Mouse (Mus musculus) hindbrain, embryonic 10.5 days (tissue): Measurements from ENCODE around the gene Depdc5. TPM values are rescaled to one million over a fixed set of nuclear protein-coding genes. Genes with fewer than 3 reads are reported as not detected.

Source experiments
- DNase-seq: peaks from one replicate; pipeline ENCODE4 v3.0.0-alpha.2; 2017; ENCODE audit warnings: low spot score
- H3K27ac ChIP-seq: fragments of 300-500 bp; sonication (generic); 2 replicates; pipeline ENCODE4 v1.5.1; 2016; ENCODE audit warnings: mild to moderate bottlenecking, moderate library complexity
- H3K27me3 ChIP-seq: fragments of 300-500 bp; sonication (generic); 2 replicates; pipeline ENCODE4 v1.6.1; 2016; ENCODE audit warnings: mild to moderate bottlenecking; ENCODE audit not compliant: poor library complexity, insufficient read depth, severe bottlenecking
- H3K36me3 ChIP-seq: fragments of 300-500 bp; sonication (generic); 2 replicates; pipeline ENCODE4 v1.6.1; 2016; ENCODE audit warnings: mild to moderate bottlenecking, moderate library complexity
- H3K4me1 ChIP-seq: fragments of 300-500 bp; sonication (generic); replicated peaks from 2 replicates; pipeline ENCODE4 v1.6.1; 2016; ENCODE audit warnings: mild to moderate bottlenecking
- H3K4me3 ChIP-seq: fragments of 300-500 bp; sonication (generic); 2 replicates; pipeline ENCODE4 v1.5.1; 2016; ENCODE audit warnings: mild to moderate bottlenecking, moderate library complexity
- H3K9me3 ChIP-seq: fragments of 300-500 bp; sonication (generic); 2 replicates; pipeline ENCODE4 v1.6.1; 2016; ENCODE audit warnings: mild to moderate bottlenecking, moderate library complexity
- WGBS: fragments of 180-500 bp; shearing (Covaris S2); methylation state at CpG from one replicate; pipeline ENCODE4 v1.1.7; 2016; 5-methylcytosine and 5-hydroxymethylcytosine counted together
- polyA plus RNA-seq: library from polyadenylated mRNA; unstranded; fragments of >200 nt; fragmentation: Nextera tagmentation; extraction: Ambion mirVana; gene quantifications from 2 replicates; pipeline ENCODE4 v1.2.1, GENCODE M21; 2016

Depdc5 gene
- polyA plus RNA-seq, 1 experiment from 2014 or later: 35.8 TPM

GRCm38 (mm10) chr5:32991152-32991551 lies 127.7 kb downstream of the Depdc5 start:
- DNase-seq: no peak
- Histone ChIP-seq H3K4me3 (no peak overlapping the region), H3K4me1 (0 out of 2 replicates have a peak, but pooled peaks cover 2% of the 10 kb centered on the region), H3K27ac (no peak overlapping the region), H3K36me3 (peaks cover 40% of the 10 kb centered on the region), H3K9me3 (no peaks in the 10 kb centered on the region), H3K27me3 (no peaks in the 10 kb centered on the region)
- WGBS: 92% methylated on average over 8 of the region's 8 CpGs

- H3K36me3 ChIP-seq: peaks cover 12% of the 10 kb centered on the region
- no peak overlapping the region for H3K27ac ChIP-seq
- no peak overlapping the region for H3K4me3 ChIP-seq
- peaks cover 6% of the 10 kb centered on the region; the same call in 1 of the 2 replicates for H3K4me1 ChIP-seq
- DNase-seq: no peak
- no peaks in the 10 kb centered on the region for H3K27me3 ChIP-seq
- H3K9me3 ChIP-seq: no peaks in the 10 kb centered on the region
- 62% methylated on average over 2 of the region's 2 CpGs for WGBS
Observed at GRCm38 (mm10) chr5:32994471-32994870, 131.0 kb downstream of the Depdc5 start.

- Histone ChIP-seq H3K4me1 (peaks cover 6% of the 10 kb centered on the region; the same call in 1 of the 2 replicates), H3K27ac (no peak overlapping the region), H3K36me3 (peaks cover 5% of the 10 kb centered on the region; the same call in 1 of the 2 replicates), H3K4me3 (no peak overlapping the region), H3K27me3 (no peaks in the 10 kb centered on the region), H3K9me3 (no peaks in the 10 kb centered on the region)
- WGBS: 83% methylated on average over 4 of the region's 4 CpGs
- DNase-seq: no peak
Observed at GRCm38 (mm10) chr5:32995756-32996155, 132.3 kb downstream of the Depdc5 start.

GRCm38 (mm10) chr5:32996560-32996959 lies 133.1 kb downstream of the Depdc5 start:
- H3K9me3 ChIP-seq: no peaks in the 10 kb centered on the region
- no peaks in the 10 kb centered on the region for H3K27me3 ChIP-seq
- peaks cover 6% of the 10 kb centered on the region; the same call in 1 of the 2 replicates for H3K4me1 ChIP-seq
- 79% methylated on average over 1 of the region's 1 CpGs for WGBS
- DNase-seq: no peak
- H3K27ac ChIP-seq: no peak overlapping the region
- no peak overlapping the region for H3K4me3 ChIP-seq
- H3K36me3 ChIP-seq: no peaks in the 10 kb centered on the region

DNA sequence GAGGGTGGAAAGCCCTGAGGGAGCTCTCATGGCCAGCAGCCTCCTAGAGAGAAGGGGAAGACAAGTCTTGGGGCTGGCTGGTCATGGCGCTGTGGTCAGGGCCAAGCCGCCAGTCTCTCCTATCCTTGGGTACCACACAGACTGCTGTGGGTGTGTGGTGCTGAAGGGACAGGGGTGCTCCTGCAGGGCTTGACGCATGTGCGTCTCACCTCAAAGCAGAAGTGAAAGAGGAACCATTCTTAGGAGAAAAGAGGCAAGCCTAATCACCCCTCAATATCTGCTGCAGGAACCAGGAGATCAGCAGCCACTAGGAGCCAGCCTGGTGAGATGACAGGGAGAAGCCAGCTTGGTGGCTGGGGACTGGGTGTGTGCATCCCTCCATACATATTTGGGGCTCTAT lies 134.2 kb downstream of the Depdc5 start:
- Histone ChIP-seq H3K4me1 (peaks cover 6% of the 10 kb centered on the region; the same call in 1 of the 2 replicates), H3K4me3 (no peak overlapping the region), H3K27me3 (no peaks in the 10 kb centered on the region), H3K36me3 (no peaks in the 10 kb centered on the region), H3K9me3 (no peaks in the 10 kb centered on the region), H3K27ac (no peak overlapping the region)
- WGBS: 55% methylated on average over 4 of the region's 4 CpGs
- DNase-seq: no peak

GRCm38 (mm10) chr5:32998783-32999182 lies 135.3 kb downstream of the Depdc5 start:
- H3K36me3 ChIP-seq: no peaks in the 10 kb centered on the region
- DNase-seq: no peak
- H3K4me3 ChIP-seq: no peak overlapping the region
- no peak overlapping the region for H3K27ac ChIP-seq
- H3K27me3 ChIP-seq: no peaks in the 10 kb centered on the region
- H3K9me3 ChIP-seq: no peaks in the 10 kb centered on the region
- peaks cover 6% of the 10 kb centered on the region; the same call in 1 of the 2 replicates for H3K4me1 ChIP-seq
- WGBS: 90% methylated on average over 4 of the region's 4 CpGs

DNA sequence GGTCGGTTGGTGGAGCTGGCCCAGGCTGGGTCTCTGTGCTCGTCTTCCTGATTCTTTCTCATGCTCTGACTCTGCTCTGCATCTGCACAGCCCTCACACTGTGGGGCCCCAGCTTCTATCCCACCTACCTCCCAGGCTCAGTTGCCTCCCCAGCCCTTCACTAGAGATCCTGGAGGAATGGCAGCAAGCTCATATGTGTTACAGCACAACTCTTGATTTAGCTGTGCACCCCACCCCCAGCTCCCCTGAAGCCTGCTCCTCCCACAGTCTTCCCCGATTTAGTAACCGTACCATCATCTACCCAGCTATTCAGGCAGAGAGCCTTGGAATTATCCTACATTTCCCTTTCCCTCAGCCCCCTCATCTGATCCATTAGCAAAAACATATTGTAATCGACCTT lies 137.6 kb downstream of the Depdc5 start:
- Histone ChIP-seq H3K36me3 (no peaks in the 10 kb centered on the region), H3K4me3 (no peak overlapping the region), H3K27ac (no peak overlapping the region), H3K9me3 (no peaks in the 10 kb centered on the region), H3K27me3 (no peaks in the 10 kb centered on the region), H3K4me1 (peaks cover 12% of the 10 kb centered on the region)
- WGBS: 91% methylated on average over 5 of the region's 5 CpGs
- no peak for DNase-seq

- H3K4me3 ChIP-seq: no peak overlapping the region
- H3K27ac ChIP-seq: no peak overlapping the region
- H3K36me3 ChIP-seq: no peaks in the 10 kb centered on the region
- 89% methylated on average over 5 of the region's 5 CpGs for WGBS
- H3K27me3 ChIP-seq: no peaks in the 10 kb centered on the region
- DNase-seq: no peak
- peaks cover 19% of the 10 kb centered on the region for H3K4me1 ChIP-seq
- no peaks in the 10 kb centered on the region for H3K9me3 ChIP-seq
Observed at GRCm38 (mm10) chr5:33002781-33003180, 139.3 kb downstream of the Depdc5 start.

- no peaks in the 10 kb centered on the region for H3K36me3 ChIP-seq
- 80% methylated on average over 6 of the region's 6 CpGs for WGBS
- no peaks in the 10 kb centered on the region for H3K27me3 ChIP-seq
- no peak for DNase-seq
- H3K4me1 ChIP-seq: peaks cover 19% of the 10 kb centered on the region
- H3K4me3 ChIP-seq: no peak overlapping the region
- no peaks in the 10 kb centered on the region for H3K9me3 ChIP-seq
- H3K27ac ChIP-seq: no peak overlapping the region
Observed at GRCm38 (mm10) chr5:33003500-33003899, 140.0 kb downstream of the Depdc5 start.

- no peaks in the 10 kb centered on the region for H3K36me3 ChIP-seq
- no peaks in the 10 kb centered on the region for H3K9me3 ChIP-seq
- no peak overlapping the region for H3K4me3 ChIP-seq
- DNase-seq: no peak
- no peaks in the 10 kb centered on the region for H3K27me3 ChIP-seq
- H3K4me1 ChIP-seq: peaks cover 19% of the 10 kb centered on the region
- H3K27ac ChIP-seq: no peak overlapping the region
- 87% methylated on average over 4 of the region's 4 CpGs for WGBS
Observed at GRCm38 (mm10) chr5:33004110-33004509, 140.6 kb downstream of the Depdc5 start.

DNA sequence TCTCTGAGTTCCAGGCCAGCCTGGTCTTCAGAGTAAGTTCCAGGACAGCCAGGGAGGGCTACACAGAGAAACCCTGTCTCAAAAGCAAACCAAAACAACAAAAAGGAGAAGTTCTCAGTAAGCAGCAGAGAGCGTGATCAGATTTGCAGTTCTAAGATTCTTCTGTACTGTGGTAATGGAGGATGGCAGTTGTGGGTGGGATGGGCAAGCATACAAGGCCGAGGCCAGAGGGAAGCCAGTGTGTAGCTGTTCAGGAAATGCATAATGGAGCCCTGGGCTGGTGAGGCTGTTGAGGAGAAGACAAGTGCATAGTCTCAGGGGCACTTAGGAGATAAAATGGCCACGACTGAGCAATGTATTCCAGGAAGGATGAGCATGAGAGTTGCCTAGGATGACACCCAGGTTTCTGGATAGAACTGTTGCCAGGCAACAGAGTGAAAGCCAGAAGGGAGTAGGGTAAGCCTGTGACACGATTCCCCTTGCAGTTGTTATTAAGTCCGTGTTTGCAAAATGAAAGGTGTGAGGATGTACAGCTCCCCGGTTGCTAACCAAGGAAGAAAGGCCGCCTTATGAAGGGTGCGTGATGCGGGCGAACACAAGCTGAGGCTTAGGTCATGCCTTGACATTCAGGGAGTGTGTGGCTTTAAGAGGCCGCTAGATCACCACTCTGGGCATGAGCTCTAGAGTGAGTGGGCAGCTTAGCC lies 142.1 kb downstream of the Depdc5 start:
- WGBS: 78% methylated on average over 11 of the region's 11 CpGs
- Histone ChIP-seq H3K9me3 (no peaks in the 10 kb centered on the region), H3K4me3 (no peak overlapping the region), H3K27ac (peak overlapping the region; percentile 62; the same call in 1 of the 2 replicates), H3K36me3 (no peaks in the 10 kb centered on the region), H3K4me1 (peaks cover 27% of the 10 kb centered on the region), H3K27me3 (no peaks in the 10 kb centered on the region)
- DNase-seq: no peak

- 45% methylated on average over 8 of the region's 8 CpGs for WGBS
- no peaks in the 10 kb centered on the region for H3K27me3 ChIP-seq
- no peaks in the 10 kb centered on the region for H3K36me3 ChIP-seq
- peak; percentile 20 for DNase-seq
- 0 out of 2 replicates have a peak overlapping the region, but pooled peaks have one; percentile 62 for H3K27ac ChIP-seq
- no peaks in the 10 kb centered on the region for H3K9me3 ChIP-seq
- no peak overlapping the region for H3K4me3 ChIP-seq
- peaks cover 38% of the 10 kb centered on the region for H3K4me1 ChIP-seq
Observed at GRCm38 (mm10) chr5:33006670-33007069, 143.2 kb downstream of the Depdc5 start.

- no peaks in the 10 kb centered on the region for H3K27me3 ChIP-seq
- no peak overlapping the region for H3K27ac ChIP-seq
- H3K36me3 ChIP-seq: no peaks in the 10 kb centered on the region
- no peak for DNase-seq
- 75% methylated on average over 4 of the region's 4 CpGs for WGBS
- H3K4me1 ChIP-seq: peaks cover 39% of the 10 kb centered on the region
- no peaks in the 10 kb centered on the region for H3K9me3 ChIP-seq
- no peak overlapping the region for H3K4me3 ChIP-seq
Observed at GRCm38 (mm10) chr5:33007371-33007770, 143.9 kb downstream of the Depdc5 start.
